Mouse (Mus musculus): ENCODE results near the gene Gzmn. TPM values are rescaled to one million over a fixed set of nuclear protein-coding genes. Genes with fewer than 3 reads are reported as not detected.

Gene Gzmn
- polyA plus RNA-seq, 1 experiment: not detected

- no peaks in the 10 kb centered on the region for H3K4me1 ChIP-seq (ENCODE audit: control insufficient read depth, insufficient read depth, insufficient read length, low read length)
- H3K27ac ChIP-seq (replicated peaks; ENCODE audit: low read depth, low read length): no peak overlapping the region
- H3K4me3 ChIP-seq (ENCODE audit: insufficient read depth, low read depth, low read length): no peak overlapping the region
Observed at GRCm38 (mm10) chr14:56123516-56123915, 50.9 kb downstream of the Gzmn start.

DNA sequence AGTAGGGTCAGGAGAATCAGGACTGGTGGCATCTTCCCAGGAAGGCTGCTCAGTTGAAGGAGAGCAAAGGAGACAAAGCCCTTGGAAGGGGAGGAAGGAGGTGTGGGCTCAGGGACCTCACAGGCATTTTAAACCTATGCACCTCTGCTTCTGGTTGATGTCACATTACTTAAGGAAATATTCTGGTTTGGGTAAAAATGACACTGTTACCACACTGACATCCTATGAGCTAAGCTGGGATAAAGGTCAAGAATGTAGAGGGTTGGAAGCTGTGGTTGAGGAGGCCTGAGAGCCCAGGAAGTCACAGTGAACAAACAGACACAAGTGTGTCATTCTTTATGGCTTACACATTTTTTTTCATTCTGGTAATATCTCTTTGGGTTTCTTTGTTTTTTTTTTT lies 53.9 kb downstream of the Gzmn start, which contains the start of gene Gzme:
TSS of gene Gzme (minus strand) at position 101 of the 400 bp plus-strand sequence.
- no peaks in the 10 kb centered on the region for H3K4me1 ChIP-seq (ENCODE audit: control insufficient read depth, insufficient read depth, insufficient read length, low read length)
- H3K4me3 ChIP-seq (ENCODE audit: insufficient read depth, low read depth, low read length): no peak within 1 kb of the TSS
- H3K27ac ChIP-seq (replicated peaks; ENCODE audit: low read depth, low read length): no peak within 1 kb of the TSS

Other genes with a start within 250 kb of the Gzmn start
- gene Cma1, start 229.9 kb downstream of the Gzmn start, polyA plus RNA-seq (2012; ENCODE audit: insufficient read depth, insufficient read length, missing spikeins): 6.1 and 8.2 TPM in 2 replicates
- not detected in 2 replicates for gene Cma2, start 223.6 kb downstream of the Gzmn start, polyA plus RNA-seq (2012; ENCODE audit: insufficient read depth, insufficient read length, missing spikeins)
- not detected in 2 replicates for gene Mcpt1, start 156.6 kb downstream of the Gzmn start, polyA plus RNA-seq (2012; ENCODE audit: insufficient read depth, insufficient read length, missing spikeins)
- gene Mcpt9, start 144.1 kb downstream of the Gzmn start, polyA plus RNA-seq (2012; ENCODE audit: insufficient read depth, insufficient read length, missing spikeins): not detected in 2 replicates
- not detected in 2 replicates for gene Mcpt2, start 132.6 kb downstream of the Gzmn start, polyA plus RNA-seq (2012; ENCODE audit: insufficient read depth, insufficient read length, missing spikeins)
- 8.2 and 8.8 TPM in 2 replicates for gene Mcpt4, start 112.3 kb downstream of the Gzmn start, polyA plus RNA-seq (2012; ENCODE audit: insufficient read depth, insufficient read length, missing spikeins)
- not detected in 2 replicates for gene Mcpt8, start 89.3 kb downstream of the Gzmn start, polyA plus RNA-seq (2012; ENCODE audit: insufficient read depth, insufficient read length, missing spikeins)
- gene Ctsg, start 72.0 kb downstream of the Gzmn start, polyA plus RNA-seq (2012; ENCODE audit: insufficient read depth, insufficient read length, missing spikeins): not detected in 2 replicates
- gene Gzme, start 54.0 kb downstream of the Gzmn start, polyA plus RNA-seq (2012; ENCODE audit: insufficient read depth, insufficient read length, missing spikeins): not detected in 2 replicates
- not detected in 2 replicates for gene Gzmd, start 42.0 kb downstream of the Gzmn start, polyA plus RNA-seq (2012; ENCODE audit: insufficient read depth, insufficient read length, missing spikeins)
- not detected in 2 replicates for gene Gzmg, start 15.0 kb downstream of the Gzmn start, polyA plus RNA-seq (2012; ENCODE audit: insufficient read depth, insufficient read length, missing spikeins)
- gene Gzmf, start 36.8 kb upstream of the Gzmn start, polyA plus RNA-seq (2012; ENCODE audit: insufficient read depth, insufficient read length, missing spikeins): not detected in 2 replicates
- gene Gzmc, start 60.1 kb upstream of the Gzmn start, polyA plus RNA-seq (2012; ENCODE audit: insufficient read depth, insufficient read length, missing spikeins): not detected in 2 replicates
- gene Gzmb, start 87.7 kb upstream of the Gzmn start, polyA plus RNA-seq (2012; ENCODE audit: insufficient read depth, insufficient read length, missing spikeins): not detected in 2 replicates
- not detected in 2 replicates for gene Atp12a, start 190.5 kb upstream of the Gzmn start, polyA plus RNA-seq (2012; ENCODE audit: insufficient read depth, insufficient read length, missing spikeins)
- gene Rnf17, start 228.0 kb upstream of the Gzmn start, polyA plus RNA-seq (2012; ENCODE audit: insufficient read depth, insufficient read length, missing spikeins): not detected in 2 replicates

Measured in brown adipose tissue, adult 24 weeks (tissue).